In genomic region chr14:43898577-43898976, GRCm38 (mm10) we compare ENCODE assay signal across 21 mouse cellular contexts. TPM values are rescaled to one million over a fixed set of nuclear protein-coding genes. Genes with fewer than 3 reads are reported as not detected.
"Had no signal": no experiment of that assay in that cellular context is flagged by ENCODE, and none has a peak within 500 bp of the region (broad histone marks: within the 10 kb centered on the region; RNA-seq: fewer than 3 reads in every experiment).

No protein-coding gene starts in this region.

RNA-seq across cellular contexts. Expression of gene Ear1, which starts 23.3 kb away (rescaled TPM):
- total RNA-seq: megakaryocyte-erythroid progenitor cell, adult 5-6 weeks had no signal
- polyA plus RNA-seq: lung, embryonic 14.5 days; lung, embryonic 16.5 days; macrophage; midbrain, embryonic 10.5 days; midbrain, embryonic 12.5 days; midbrain, embryonic 14.5 days; midbrain, embryonic 16.5 days; neural tube, embryonic 12.5 days; neural tube, embryonic 14.5 days; testis, adult 2 months had no signal

RNA-seq across cellular contexts. Expression of gene Ear10, which starts 24.8 kb away (rescaled TPM):
- total RNA-seq: megakaryocyte progenitor cell, adult 5-6 weeks; megakaryocyte-erythroid progenitor cell, adult 5-6 weeks; neutrophil, adult 5-6 weeks had no signal
- polyA plus RNA-seq: liver, embryonic 12.5 days; liver, embryonic 14.5 days; liver, embryonic 16.5 days; lung, embryonic 14.5 days; lung, embryonic 16.5 days; macrophage; midbrain, embryonic 10.5 days; midbrain, embryonic 12.5 days; midbrain, embryonic 14.5 days; midbrain, embryonic 16.5 days; neural tube, embryonic 12.5 days; neural tube, embryonic 14.5 days; spleen, adult 2 months; stomach, embryonic 15.5 days; stomach, postnatal 0 days; thymus, adult 2 months; urinary bladder, adult 2 months had no signal

RNA-seq across cellular contexts. Expression of gene Gm8113, which starts 26.6 kb away (rescaled TPM):
- total RNA-seq: neutrophil, adult 5-6 weeks had no signal

RNA-seq across cellular contexts. Expression of gene Ang5, which starts 58.3 kb away (rescaled TPM):
- total RNA-seq: megakaryocyte progenitor cell, adult 5-6 weeks; megakaryocyte-erythroid progenitor cell, adult 5-6 weeks; neutrophil, adult 5-6 weeks had no signal
- polyA plus RNA-seq: liver, embryonic 12.5 days; liver, embryonic 14.5 days; liver, embryonic 16.5 days; lung, embryonic 14.5 days; lung, embryonic 16.5 days; macrophage; midbrain, embryonic 10.5 days; midbrain, embryonic 12.5 days; midbrain, embryonic 14.5 days; midbrain, embryonic 16.5 days; neural tube, embryonic 12.5 days; neural tube, embryonic 14.5 days; spleen, adult 2 months; stomach, embryonic 15.5 days; stomach, postnatal 0 days; testis, adult 2 months; thymus, adult 2 months; urinary bladder, adult 2 months had no signal
